Mouse (Mus musculus): ENCODE data around the gene Dcaf4. TPM values are rescaled to one million over a fixed set of nuclear protein-coding genes. Genes with fewer than 3 reads are reported as not detected.

Dcaf4 gene
- polyA plus RNA-seq, 1 experiment from 2014 or later = 27.3 TPM

DNA sequence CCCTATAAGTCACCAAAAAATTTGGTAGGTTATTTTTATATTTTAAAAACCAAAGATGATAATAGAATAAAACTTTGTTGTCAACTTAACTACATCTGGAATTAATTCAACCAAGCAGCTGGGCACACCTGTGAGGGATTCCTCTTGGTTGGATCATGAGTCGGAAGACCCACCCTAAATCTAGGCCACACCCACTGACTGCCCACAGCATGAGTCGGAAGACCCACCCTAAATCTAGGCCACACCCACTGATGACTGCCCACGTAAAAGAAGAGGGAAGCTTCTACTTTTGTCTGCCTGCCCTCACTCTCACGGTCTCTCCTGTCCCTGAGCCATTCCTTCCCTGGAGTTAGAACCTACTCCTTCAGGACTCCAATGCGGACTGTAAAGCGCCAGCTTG, 39.9 kb downstream of the Dcaf4 start:
- Histone ChIP-seq H3K4me2 (replicated peaks) (no peak overlapping the region), H3K27ac (no peak overlapping the region), H3K4me3 (replicated peaks) (no peak overlapping the region), H3K9me3 (no peaks in the 10 kb centered on the region), H3K36me3 (peaks cover 20% of the 10 kb centered on the region; the same call in 1 of the 2 replicates), H3K27me3 (replicated peaks) (no peaks in the 10 kb centered on the region), H3K4me1 (replicated peaks) (no peaks in the 10 kb centered on the region), H3K9ac (no peak overlapping the region)
- WGBS = 69% methylated on average over 6 of the region's 6 CpGs
- no peak for ATAC-seq

DNA sequence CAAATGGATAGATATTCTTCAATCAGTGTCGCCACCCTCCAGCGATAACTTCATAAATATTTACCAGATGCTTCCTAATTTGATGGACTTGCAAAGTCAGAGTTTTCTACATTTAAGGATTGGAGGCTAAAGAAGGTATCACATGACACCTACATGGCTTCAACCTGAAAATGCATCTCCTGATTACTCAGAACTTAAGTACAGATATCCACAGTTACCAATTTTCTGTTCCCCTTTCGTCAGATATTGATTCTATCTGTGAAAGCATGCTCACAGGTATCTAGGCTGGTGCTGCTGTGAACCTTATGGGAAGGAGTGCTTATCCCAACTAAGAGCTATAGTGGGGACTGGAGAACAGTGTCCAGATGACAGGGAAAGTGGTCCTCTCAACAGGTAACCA, 42.3 kb downstream of the Dcaf4 start:
- no peaks in the 10 kb centered on the region for H3K27me3 ChIP-seq (replicated peaks)
- H3K9me3 ChIP-seq = no peaks in the 10 kb centered on the region
- H3K27ac ChIP-seq = no peak overlapping the region
- H3K4me2 ChIP-seq (replicated peaks) = no peak overlapping the region
- H3K36me3 ChIP-seq = peaks cover 17% of the 10 kb centered on the region; the same call in 1 of the 2 replicates
- ATAC-seq = no peak
- H3K4me3 ChIP-seq (replicated peaks) = no peak overlapping the region
- no peak overlapping the region for H3K9ac ChIP-seq
- H3K4me1 ChIP-seq (replicated peaks) = no peaks in the 10 kb centered on the region
- 86% methylated on average over 3 of the region's 3 CpGs for WGBS

DNA sequence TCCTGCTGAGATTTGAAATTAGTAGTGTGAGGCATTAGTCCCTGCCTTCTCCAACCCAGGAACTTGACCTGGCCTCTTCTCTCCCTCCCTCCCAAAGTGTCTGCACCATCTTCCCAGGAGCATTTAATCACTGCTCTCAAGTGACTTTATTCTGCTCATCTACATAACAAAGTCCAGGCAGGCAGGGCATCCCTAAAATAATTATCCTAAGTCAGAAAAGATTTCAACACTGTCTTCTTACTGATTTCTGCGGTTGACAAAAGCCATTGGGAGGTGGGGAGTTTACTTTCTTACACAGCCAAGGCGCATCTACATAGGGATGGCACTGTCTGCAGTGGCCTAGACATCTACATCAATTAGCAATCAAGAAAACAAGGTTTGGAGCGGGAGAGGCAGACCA, 49.6 kb downstream of the Dcaf4 start:
- no peak overlapping the region for H3K4me3 ChIP-seq (replicated peaks)
- H3K9me3 ChIP-seq = no peaks in the 10 kb centered on the region
- ATAC-seq = no peak
- no peaks in the 10 kb centered on the region for H3K27me3 ChIP-seq (replicated peaks)
- no peak overlapping the region for H3K27ac ChIP-seq
- H3K4me2 ChIP-seq (replicated peaks) = no peak overlapping the region
- WGBS = 85% methylated on average over 3 of the region's 3 CpGs
- 0 out of 2 replicates have a peak, but pooled peaks cover 2% of the 10 kb centered on the region for H3K4me1 ChIP-seq (replicated peaks)
- H3K9ac ChIP-seq = no peak overlapping the region
- peaks cover 24% of the 10 kb centered on the region for H3K36me3 ChIP-seq

DNA sequence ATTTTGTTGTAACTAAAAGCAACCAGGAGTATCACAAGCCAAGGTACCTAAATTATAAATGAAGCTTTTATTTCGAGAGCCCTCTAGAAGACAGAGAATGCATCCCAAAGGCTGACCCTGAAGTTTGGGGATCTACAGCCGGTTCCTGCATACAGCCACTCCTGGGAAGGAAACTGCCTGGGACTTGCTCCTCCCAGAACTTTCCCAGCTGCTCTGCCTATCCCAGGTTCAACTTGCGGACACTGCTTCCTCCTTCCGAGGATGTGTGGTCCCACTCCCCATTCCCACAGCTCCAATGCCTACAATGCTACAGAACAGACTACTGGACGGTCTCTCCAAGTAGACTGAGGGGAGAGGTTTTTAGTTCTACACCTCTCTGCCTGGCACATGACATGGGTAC, 52.5 kb downstream of the Dcaf4 start:
- no peak overlapping the region for H3K4me3 ChIP-seq (replicated peaks)
- WGBS = 64% methylated on average over 5 of the region's 5 CpGs
- no peaks in the 10 kb centered on the region for H3K27me3 ChIP-seq (replicated peaks)
- H3K36me3 ChIP-seq = peaks cover 27% of the 10 kb centered on the region
- no peaks in the 10 kb centered on the region for H3K9me3 ChIP-seq
- H3K27ac ChIP-seq = no peak overlapping the region
- H3K4me1 ChIP-seq (replicated peaks) = 0 out of 2 replicates have a peak, but pooled peaks cover 2% of the 10 kb centered on the region
- no peak overlapping the region for H3K9ac ChIP-seq
- H3K4me2 ChIP-seq (replicated peaks) = no peak overlapping the region
- no peak for ATAC-seq

DNA sequence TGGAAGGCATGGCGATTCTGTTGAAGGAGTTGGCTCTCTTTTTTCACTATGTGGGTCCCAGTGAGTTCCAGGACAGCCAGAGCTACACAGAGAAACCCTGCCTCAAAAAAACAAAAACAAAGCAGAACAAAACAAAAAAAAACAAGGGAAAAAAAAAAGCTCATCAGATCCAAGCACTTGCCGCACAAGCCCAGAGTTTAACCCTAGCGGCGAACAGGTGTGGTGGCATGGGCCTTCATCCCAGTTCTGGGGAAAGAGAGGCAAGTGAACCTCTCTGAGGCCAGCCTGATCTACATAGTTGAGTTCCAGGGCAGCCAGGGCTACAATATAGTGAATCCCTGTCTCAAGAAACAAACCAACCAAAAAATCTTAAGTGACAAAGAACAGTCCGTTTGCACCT, 57.2 kb downstream of the Dcaf4 start:
- Histone ChIP-seq H3K27me3 (replicated peaks) (no peaks in the 10 kb centered on the region), H3K4me1 (replicated peaks) (peaks cover 2% of the 10 kb centered on the region; the same call in 1 of the 2 replicates), H3K9ac (no peak overlapping the region), H3K9me3 (no peaks in the 10 kb centered on the region), H3K27ac (no peak overlapping the region), H3K36me3 (peaks cover 14% of the 10 kb centered on the region), H3K4me3 (replicated peaks) (no peak overlapping the region), H3K4me2 (replicated peaks) (no peak overlapping the region)
- ATAC-seq = no peak
- WGBS = 98% methylated on average over 5 of the region's 5 CpGs

DNA sequence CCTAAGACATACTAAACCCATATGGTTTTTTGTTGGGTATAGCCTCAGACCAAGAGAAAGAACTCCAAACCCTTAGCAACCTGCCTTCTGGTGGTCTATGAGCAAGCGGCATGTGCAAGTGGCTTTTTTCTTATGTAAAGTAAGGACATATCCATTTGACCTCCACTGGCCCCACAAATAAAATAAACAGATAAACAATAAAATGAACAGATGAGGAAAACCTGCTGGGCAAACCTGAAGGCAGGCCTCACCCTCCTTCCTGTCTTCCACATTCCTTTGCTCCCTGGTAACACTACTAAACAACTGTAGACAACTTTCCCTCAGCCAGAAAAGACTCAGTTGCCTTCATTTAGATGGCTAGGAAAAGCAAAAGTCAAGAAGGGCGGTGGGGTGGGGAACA, 58.1 kb downstream of the Dcaf4 start:
- Histone ChIP-seq H3K4me1 (replicated peaks) (no peaks in the 10 kb centered on the region; the same call in 1 of the 2 replicates), H3K9ac (no peak overlapping the region), H3K4me2 (replicated peaks) (no peak overlapping the region), H3K36me3 (peaks cover 14% of the 10 kb centered on the region), H3K27me3 (replicated peaks) (no peaks in the 10 kb centered on the region), H3K9me3 (no peaks in the 10 kb centered on the region), H3K4me3 (replicated peaks) (no peak overlapping the region), H3K27ac (peak overlapping the region; percentile 75)
- 78% methylated on average over 2 of the region's 2 CpGs for WGBS
- no peak for ATAC-seq

DNA sequence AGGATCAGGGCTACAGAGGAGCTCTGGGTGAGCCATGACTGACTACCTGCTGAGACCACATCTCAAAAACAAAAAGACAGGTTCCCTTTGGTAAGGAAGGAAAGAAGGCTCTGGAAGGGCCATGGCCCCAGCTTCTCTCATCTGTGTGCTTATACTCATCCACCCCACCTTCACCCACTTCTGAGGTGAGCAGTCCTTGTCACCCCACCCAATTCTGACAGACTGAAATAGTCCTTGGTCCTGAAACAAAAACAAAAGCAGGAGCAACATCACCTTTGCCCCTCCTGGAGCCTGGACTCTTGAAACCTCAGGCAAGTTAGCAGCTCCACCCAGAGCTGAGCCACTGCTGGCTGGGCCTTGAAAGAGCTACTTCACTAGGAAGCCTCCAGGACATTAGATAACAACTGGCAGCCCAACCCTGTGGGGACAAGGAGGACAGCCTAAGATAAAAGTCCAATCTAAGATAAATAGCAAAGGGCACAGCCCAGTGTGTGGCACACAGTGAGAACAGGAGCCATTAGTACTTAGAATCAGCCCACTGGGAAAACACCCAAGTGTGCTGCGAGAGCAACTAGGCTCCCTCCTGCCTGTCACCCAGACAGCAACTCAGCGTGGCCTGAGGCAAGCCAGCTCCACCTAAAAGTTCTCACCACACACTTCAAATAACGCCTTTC, 58.8 kb downstream of the Dcaf4 start:
- Histone ChIP-seq H3K9ac (no peak overlapping the region), H3K4me1 (replicated peaks) (no peaks in the 10 kb centered on the region; the same call in 1 of the 2 replicates), H3K36me3 (peaks cover 14% of the 10 kb centered on the region), H3K27ac (peak overlapping the region; percentile 81), H3K4me2 (replicated peaks) (peak overlapping the region; percentile 23; the same call in 1 of the 2 replicates), H3K4me3 (replicated peaks) (no peak overlapping the region), H3K27me3 (replicated peaks) (no peaks in the 10 kb centered on the region), H3K9me3 (no peaks in the 10 kb centered on the region)
- peak; percentile 95 for ATAC-seq
- 37% methylated on average over 3 of the region's 3 CpGs for WGBS

DNA sequence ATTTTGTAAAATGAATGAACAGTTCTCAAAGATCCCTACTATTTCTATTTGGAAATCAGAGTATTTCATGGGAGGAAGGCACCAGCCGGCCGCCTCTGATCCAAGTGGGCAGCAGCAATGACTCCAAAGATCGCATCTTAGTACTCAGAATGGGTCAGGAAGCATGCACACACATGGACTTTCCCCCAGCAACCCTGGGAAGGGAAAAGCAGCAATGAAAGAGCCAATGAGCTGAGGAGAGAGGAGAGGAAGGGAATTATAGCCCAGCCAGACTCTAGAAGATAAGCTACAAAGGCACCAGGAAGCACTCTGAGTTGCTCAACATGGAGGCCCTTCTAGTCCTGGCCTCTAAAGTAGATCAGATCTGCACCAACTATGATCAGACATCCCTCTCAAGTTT, 60.0 kb downstream of the Dcaf4 start:
- H3K9ac ChIP-seq = no peak overlapping the region
- H3K27ac ChIP-seq = peak overlapping the region; percentile 81
- no peaks in the 10 kb centered on the region for H3K9me3 ChIP-seq
- H3K36me3 ChIP-seq = peaks cover 8% of the 10 kb centered on the region; the same call in 1 of the 2 replicates
- H3K4me1 ChIP-seq (replicated peaks) = no peaks in the 10 kb centered on the region; the same call in 1 of the 2 replicates
- peak overlapping the region; percentile 23; the same call in 1 of the 2 replicates for H3K4me2 ChIP-seq (replicated peaks)
- peak; percentile 80 for ATAC-seq
- H3K4me3 ChIP-seq (replicated peaks) = no peak overlapping the region
- WGBS = 75% methylated on average over 3 of the region's 3 CpGs
- no peaks in the 10 kb centered on the region for H3K27me3 ChIP-seq (replicated peaks)

DNA sequence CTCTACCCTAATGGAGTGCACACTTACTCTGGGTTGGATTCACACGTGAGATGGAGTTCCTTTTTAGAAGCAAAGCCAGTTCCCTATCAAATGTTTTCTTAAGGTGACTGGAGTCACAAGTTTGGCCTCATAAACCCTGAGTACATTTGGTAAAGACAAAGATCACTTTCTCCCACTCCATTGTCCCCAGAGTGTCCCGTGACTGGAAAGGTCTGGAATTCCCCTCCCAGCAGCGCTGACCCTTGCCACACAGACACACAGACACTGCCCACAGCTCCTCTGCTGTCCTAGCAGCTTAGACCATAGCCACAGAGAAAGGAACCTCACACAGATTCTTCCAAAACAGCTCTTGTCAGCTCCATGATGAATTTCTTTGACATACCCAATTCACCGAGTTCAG, 61.8 kb downstream of the Dcaf4 start:
- no peak overlapping the region for H3K4me3 ChIP-seq (replicated peaks)
- H3K36me3 ChIP-seq = no peaks in the 10 kb centered on the region
- H3K4me2 ChIP-seq (replicated peaks) = no peak overlapping the region
- no peaks in the 10 kb centered on the region for H3K9me3 ChIP-seq
- no peak overlapping the region for H3K9ac ChIP-seq
- no peak for ATAC-seq
- H3K27me3 ChIP-seq (replicated peaks) = no peaks in the 10 kb centered on the region
- no peaks in the 10 kb centered on the region; the same call in 1 of the 2 replicates for H3K4me1 ChIP-seq (replicated peaks)
- WGBS = 60% methylated on average over 4 of the region's 4 CpGs
- no peak overlapping the region for H3K27ac ChIP-seq

DNA sequence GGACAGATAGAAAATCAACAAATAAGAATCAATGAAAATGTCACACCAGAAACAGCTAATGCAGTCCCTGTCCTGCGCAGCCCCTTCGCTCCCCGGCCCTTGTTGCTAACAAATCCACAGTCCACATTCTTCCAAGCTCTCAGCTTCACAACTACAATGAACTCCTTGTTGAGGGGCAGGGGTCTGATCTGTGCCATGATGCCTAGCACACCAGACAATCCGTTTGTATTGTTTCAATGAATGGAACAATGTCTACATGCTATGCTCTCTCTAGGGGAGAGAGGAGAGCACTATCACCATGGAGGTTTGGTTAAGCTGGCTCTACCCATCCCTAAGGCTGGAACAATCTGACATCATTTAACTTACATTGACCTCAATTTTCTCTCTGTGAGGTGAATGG, 62.5 kb downstream of the Dcaf4 start:
- Histone ChIP-seq H3K27me3 (replicated peaks) (no peaks in the 10 kb centered on the region), H3K9ac (no peak overlapping the region), H3K27ac (no peak overlapping the region), H3K36me3 (no peaks in the 10 kb centered on the region), H3K4me3 (replicated peaks) (no peak overlapping the region), H3K9me3 (no peaks in the 10 kb centered on the region), H3K4me1 (replicated peaks) (no peaks in the 10 kb centered on the region; the same call in 1 of the 2 replicates), H3K4me2 (replicated peaks) (no peak overlapping the region)
- WGBS = 93% methylated on average over 4 of the region's 4 CpGs
- ATAC-seq = no peak

DNA sequence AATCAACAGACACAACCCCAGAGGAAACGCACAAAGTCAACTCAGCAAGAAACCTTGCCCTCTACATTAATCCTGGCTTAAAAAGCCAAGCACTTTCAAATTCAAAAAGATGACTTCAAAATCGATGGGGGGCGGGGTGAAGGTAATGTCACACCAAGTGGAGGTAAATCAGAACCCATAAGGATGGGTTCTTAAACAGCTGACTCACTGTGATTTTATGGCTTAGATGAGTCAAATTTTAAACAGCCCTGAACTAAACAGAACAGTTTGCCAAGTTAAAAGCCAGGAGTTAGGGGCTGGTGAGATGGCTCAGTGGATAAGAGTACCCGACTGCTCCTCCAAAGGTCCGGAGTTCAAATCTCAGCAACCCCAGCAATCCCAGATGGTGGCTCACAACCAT, 66.4 kb downstream of the Dcaf4 start:
- H3K4me2 ChIP-seq (replicated peaks) = no peak overlapping the region
- H3K4me3 ChIP-seq (replicated peaks) = no peak overlapping the region
- no peak overlapping the region for H3K9ac ChIP-seq
- no peaks in the 10 kb centered on the region for H3K9me3 ChIP-seq
- no peak overlapping the region for H3K27ac ChIP-seq
- ATAC-seq = no peak
- H3K36me3 ChIP-seq = 0 out of 2 replicates have a peak, but pooled peaks cover 3% of the 10 kb centered on the region
- no peaks in the 10 kb centered on the region; the same call in 1 of the 2 replicates for H3K4me1 ChIP-seq (replicated peaks)
- no peaks in the 10 kb centered on the region for H3K27me3 ChIP-seq (replicated peaks)
- 86% methylated on average over 5 of the region's 5 CpGs for WGBS

Measured in intestine, embryonic 15.5 days (tissue).